Mouse (Mus musculus) hindbrain, embryonic 12.5 days (tissue): Measurements from ENCODE around the gene Ets1. TPM values are rescaled to one million over a fixed set of nuclear protein-coding genes. Genes with fewer than 3 reads are reported as not detected.

Experiments used
- ATAC-seq: fragments of 200-750 bp; cut with Nextera tagmentation; 2 replicates; pipeline ENCODE4 v1.8.0; 2017; ENCODE audit warnings: moderate TSS enrichment; ENCODE audit not compliant: low FRiP score
- H3K27ac ChIP-seq: fragments of 300-500 bp; sonication (generic); 2 replicates; pipeline ENCODE4 v1.5.1; 2016; ENCODE audit warnings: mild to moderate bottlenecking
- H3K27me3 ChIP-seq: fragments of 300-500 bp; sonication (generic); 2 replicates; pipeline ENCODE4 v1.6.1; 2016; ENCODE audit warnings: mild to moderate bottlenecking
- H3K36me3 ChIP-seq: fragments of 300-500 bp; sonication (generic); 2 replicates; pipeline ENCODE4 v1.6.1; 2016; ENCODE audit warnings: mild to moderate bottlenecking
- H3K4me1 ChIP-seq: fragments of 300-500 bp; sonication (generic); 2 replicates; pipeline ENCODE4 v1.6.1; 2016
- H3K4me2 ChIP-seq: fragments of 300-500 bp; sonication (generic); replicated peaks from 2 replicates; pipeline ENCODE4 v1.6.1; 2016; ENCODE audit warnings: mild to moderate bottlenecking
- H3K4me3 ChIP-seq: fragments of 300-500 bp; sonication (generic); 2 replicates; pipeline ENCODE4 v1.5.1; 2016; ENCODE audit warnings: mild to moderate bottlenecking
- H3K9ac ChIP-seq: fragments of 300-500 bp; sonication (generic); 2 replicates; pipeline ENCODE4 v1.6.1; 2016; ENCODE audit warnings: mild to moderate bottlenecking, moderate library complexity
- H3K9me3 ChIP-seq: fragments of 300-500 bp; sonication (generic); replicated peaks from 2 replicates; pipeline ENCODE4 v1.6.1; 2016; ENCODE audit warnings: mild to moderate bottlenecking
- WGBS: fragments of 180-500 bp; shearing (Covaris S2); methylation state at CpG from one replicate; pipeline ENCODE4 v1.1.7; 2016; 5-methylcytosine and 5-hydroxymethylcytosine counted together
- polyA plus RNA-seq: library from polyadenylated mRNA; unstranded; fragments of >200 nt; fragmentation: Nextera tagmentation; extraction: Ambion mirVana; gene quantifications from 2 replicates; pipeline ENCODE4 v1.2.1, GENCODE M21; 2016

Gene Ets1
- polyA plus RNA-seq, 1 experiment from 2014 or later = 35.7 TPM

DNA sequence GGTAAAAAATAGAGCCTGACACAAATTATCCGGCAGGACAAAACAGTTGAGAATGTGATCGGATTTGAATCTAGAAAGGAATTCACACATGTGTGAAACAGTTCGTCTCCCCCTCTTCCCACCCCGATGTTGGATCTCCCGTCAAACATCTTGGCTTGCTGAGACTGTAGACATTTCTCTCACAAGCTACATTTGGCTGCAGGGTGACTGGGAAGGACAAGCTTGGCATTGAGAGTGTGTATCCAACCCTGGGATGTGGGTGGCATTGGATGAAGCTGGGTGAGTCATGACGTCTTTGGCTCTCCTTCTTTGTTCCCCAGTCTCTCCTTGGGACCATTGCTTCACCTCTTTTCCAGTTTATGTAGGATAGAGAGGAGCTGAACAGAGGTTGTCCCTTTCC lies 16.4 kb upstream of the Ets1 start:
- no peaks in the 10 kb centered on the region for H3K9me3 ChIP-seq
- H3K4me1 ChIP-seq = no peaks in the 10 kb centered on the region
- WGBS = 87% methylated on average over 6 of the region's 6 CpGs
- H3K4me2 ChIP-seq = no peak overlapping the region
- H3K9ac ChIP-seq = no peak overlapping the region
- no peak overlapping the region for H3K4me3 ChIP-seq
- no peaks in the 10 kb centered on the region for H3K36me3 ChIP-seq
- H3K27me3 ChIP-seq = peaks cover 26% of the 10 kb centered on the region
- H3K27ac ChIP-seq = no peak overlapping the region
- no peak for ATAC-seq

- Histone ChIP-seq H3K4me2 (no peak overlapping the region), H3K27ac (no peak overlapping the region), H3K4me1 (no peaks in the 10 kb centered on the region), H3K9ac (no peak overlapping the region), H3K36me3 (no peaks in the 10 kb centered on the region), H3K4me3 (no peak overlapping the region), H3K9me3 (no peaks in the 10 kb centered on the region), H3K27me3 (peaks cover 20% of the 10 kb centered on the region)
- 94% methylated on average over 3 of the region's 3 CpGs for WGBS
- ATAC-seq = no peak
Observed at GRCm38 (mm10) chr9:32620446-32620845, 15.6 kb upstream of the Ets1 start.

DNA sequence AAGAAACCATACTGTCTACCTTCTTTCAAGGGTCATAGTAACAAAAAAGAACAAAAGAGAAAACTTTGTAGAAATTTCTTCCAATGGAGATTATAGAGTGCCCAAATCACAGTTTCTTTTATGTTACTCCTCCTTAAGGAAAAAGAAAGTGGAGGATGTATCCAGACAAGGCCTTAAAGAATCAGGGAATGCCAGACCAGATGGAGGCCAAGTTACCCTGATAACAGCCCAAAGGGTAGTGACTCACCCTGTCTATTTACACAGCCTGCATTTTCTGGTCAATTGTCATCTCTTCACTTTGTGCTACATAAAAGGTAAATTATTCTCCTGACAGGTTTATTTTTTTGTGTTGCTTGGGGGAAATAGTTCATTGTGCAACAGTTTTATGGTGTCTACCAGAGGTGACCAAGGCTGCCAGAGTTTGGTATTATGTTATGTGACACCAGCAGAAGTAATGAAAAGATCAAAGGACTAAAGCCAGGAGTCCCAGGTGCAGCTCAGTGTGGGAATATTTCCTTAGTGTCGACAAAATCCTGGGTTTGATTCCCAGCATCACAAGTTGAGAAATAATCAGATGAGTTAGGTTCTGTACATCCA lies 6.5 kb upstream of the Ets1 start:
- H3K4me2 ChIP-seq = no peak overlapping the region
- no peaks in the 10 kb centered on the region for H3K4me1 ChIP-seq
- no peak for ATAC-seq
- H3K27ac ChIP-seq = no peak overlapping the region
- H3K4me3 ChIP-seq = no peak overlapping the region
- H3K27me3 ChIP-seq = no peaks in the 10 kb centered on the region
- no peaks in the 10 kb centered on the region for H3K36me3 ChIP-seq
- WGBS = 70% methylated on average over 1 of the region's 1 CpGs
- no peak overlapping the region for H3K9ac ChIP-seq
- H3K9me3 ChIP-seq = no peaks in the 10 kb centered on the region

DNA sequence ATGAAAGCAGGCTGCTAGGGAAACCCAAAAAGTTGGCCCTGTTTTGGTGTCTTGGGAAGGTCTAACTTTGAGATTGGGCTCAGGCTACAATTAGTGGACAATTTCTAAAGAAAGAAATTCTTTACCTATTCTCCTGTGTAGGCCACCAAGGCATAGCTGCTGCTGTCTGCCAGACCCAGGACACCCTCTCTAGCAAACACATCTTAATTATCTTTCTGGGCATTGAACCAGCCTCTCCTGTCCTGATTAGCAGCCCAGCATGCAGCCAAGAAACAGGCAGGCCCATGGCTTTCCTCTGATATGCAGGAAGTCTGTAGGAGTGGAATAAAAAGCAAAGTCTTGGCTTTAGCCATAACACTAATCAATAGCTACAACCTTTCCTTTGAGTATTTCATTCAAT lies 4.7 kb upstream of the Ets1 start:
- Histone ChIP-seq H3K9ac (no peak overlapping the region), H3K27me3 (peaks cover 10% of the 10 kb centered on the region), H3K36me3 (no peaks in the 10 kb centered on the region), H3K4me2 (no peak overlapping the region), H3K4me3 (no peak overlapping the region), H3K4me1 (peaks cover 5% of the 10 kb centered on the region; the same call in 1 of the 2 replicates), H3K27ac (no peak overlapping the region), H3K9me3 (no peaks in the 10 kb centered on the region)
- no peak for ATAC-seq

DNA sequence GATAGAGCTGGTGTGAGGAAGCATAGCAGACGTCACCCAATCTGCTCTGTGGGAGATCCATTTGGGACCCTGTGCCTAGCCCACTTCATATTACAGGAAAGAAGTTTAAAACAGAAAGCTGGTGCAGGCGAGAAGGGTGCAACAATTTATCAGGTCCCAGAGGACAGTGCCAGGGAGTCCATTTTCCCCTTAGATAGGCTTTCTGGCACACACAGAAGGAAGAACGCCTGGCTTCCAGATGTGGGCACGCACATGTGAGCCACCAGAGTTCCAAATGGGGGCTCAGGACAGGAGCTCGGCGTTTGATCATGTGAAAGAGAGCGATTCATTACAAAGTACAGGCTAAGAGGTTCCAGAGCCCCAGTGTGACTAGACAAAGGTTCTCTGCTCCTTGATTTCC lies 3.8 kb upstream of the Ets1 start:
- Histone ChIP-seq H3K27ac (no peak overlapping the region), H3K4me1 (peaks cover 7% of the 10 kb centered on the region; the same call in 1 of the 2 replicates), H3K9me3 (no peaks in the 10 kb centered on the region), H3K4me2 (no peak overlapping the region), H3K9ac (no peak overlapping the region), H3K27me3 (peaks cover 18% of the 10 kb centered on the region), H3K36me3 (no peaks in the 10 kb centered on the region), H3K4me3 (no peak overlapping the region)
- no peak for ATAC-seq
- WGBS = 70% methylated on average over 7 of the region's 7 CpGs

DNA sequence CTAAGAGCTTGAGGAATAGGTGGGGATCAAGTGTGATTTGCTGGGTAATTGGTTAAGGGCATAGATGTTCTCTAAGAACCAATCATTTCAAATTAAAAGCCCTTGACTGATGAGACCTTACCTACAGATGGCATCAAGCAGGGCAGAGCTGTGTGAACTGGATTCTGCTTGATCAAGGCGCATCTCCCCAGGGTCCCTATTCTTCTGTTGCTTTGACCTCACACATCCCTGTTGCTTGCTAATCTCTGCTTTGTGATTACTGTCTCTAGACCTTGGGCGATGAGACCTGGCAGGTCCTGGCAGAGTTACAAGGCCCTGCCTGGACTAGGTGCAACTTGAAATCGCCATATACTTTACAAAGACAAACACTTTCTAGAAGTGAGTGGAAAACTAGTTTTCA lies 9.0 kb downstream of the Ets1 start:
- H3K27me3 ChIP-seq = peaks cover 26% of the 10 kb centered on the region
- no peak overlapping the region for H3K27ac ChIP-seq
- peaks cover 3% of the 10 kb centered on the region; the same call in 1 of the 2 replicates for H3K4me1 ChIP-seq
- 37% methylated on average over 3 of the region's 3 CpGs for WGBS
- no peaks in the 10 kb centered on the region for H3K36me3 ChIP-seq
- no peak for ATAC-seq
- H3K9ac ChIP-seq = no peak overlapping the region
- no peaks in the 10 kb centered on the region for H3K9me3 ChIP-seq
- H3K4me2 ChIP-seq = no peak overlapping the region
- H3K4me3 ChIP-seq = no peak overlapping the region

DNA sequence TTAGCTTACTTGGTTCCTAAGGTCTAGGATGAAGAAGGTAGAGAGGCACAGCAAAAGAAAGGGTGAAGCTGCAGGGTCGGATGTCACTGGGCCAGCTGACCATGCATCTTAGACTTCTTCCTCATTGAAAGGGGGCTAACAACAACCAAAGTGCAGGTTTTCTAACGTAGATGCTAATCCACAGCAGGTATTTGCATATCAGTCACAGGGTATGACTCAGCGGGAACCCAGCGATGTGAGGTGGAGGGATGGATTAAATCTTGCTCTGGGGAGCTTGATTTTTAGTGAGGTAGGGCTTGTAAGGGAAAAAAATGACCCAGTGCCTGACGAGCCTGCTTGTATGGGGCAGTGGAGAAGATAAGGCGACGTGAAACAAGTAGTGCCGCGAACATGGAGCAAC lies 9.5 kb downstream of the Ets1 start:
- Histone ChIP-seq H3K27ac (no peak overlapping the region), H3K9ac (no peak overlapping the region), H3K36me3 (no peaks in the 10 kb centered on the region), H3K4me2 (no peak overlapping the region), H3K27me3 (peaks cover 26% of the 10 kb centered on the region), H3K9me3 (no peaks in the 10 kb centered on the region), H3K4me3 (no peak overlapping the region), H3K4me1 (peaks cover 3% of the 10 kb centered on the region; the same call in 1 of the 2 replicates)
- WGBS = 14% methylated on average over 9 of the region's 9 CpGs
- ATAC-seq = no peak

GRCm38 (mm10) chr9:32646539-32647258 lies 10.7 kb downstream of the Ets1 start:
- Histone ChIP-seq H3K9ac (no peak overlapping the region), H3K9me3 (no peaks in the 10 kb centered on the region), H3K4me3 (no peak overlapping the region), H3K36me3 (no peaks in the 10 kb centered on the region), H3K27ac (no peak overlapping the region), H3K27me3 (peaks cover 26% of the 10 kb centered on the region), H3K4me1 (peaks cover 3% of the 10 kb centered on the region; the same call in 1 of the 2 replicates), H3K4me2 (peak overlapping the region; percentile 14; the same call in 1 of the 2 replicates)
- ATAC-seq = no peak
- 46% methylated on average over 11 of the region's 11 CpGs for WGBS

- Histone ChIP-seq H3K27ac (no peak overlapping the region), H3K27me3 (peaks cover 26% of the 10 kb centered on the region), H3K4me1 (peaks cover 3% of the 10 kb centered on the region; the same call in 1 of the 2 replicates), H3K4me2 (no peak overlapping the region), H3K9me3 (no peaks in the 10 kb centered on the region), H3K4me3 (no peak overlapping the region), H3K9ac (no peak overlapping the region), H3K36me3 (no peaks in the 10 kb centered on the region)
- WGBS = 87% methylated on average over 7 of the region's 7 CpGs
- ATAC-seq = no peak
Observed at GRCm38 (mm10) chr9:32647506-32648250, 11.7 kb downstream of the Ets1 start.

DNA sequence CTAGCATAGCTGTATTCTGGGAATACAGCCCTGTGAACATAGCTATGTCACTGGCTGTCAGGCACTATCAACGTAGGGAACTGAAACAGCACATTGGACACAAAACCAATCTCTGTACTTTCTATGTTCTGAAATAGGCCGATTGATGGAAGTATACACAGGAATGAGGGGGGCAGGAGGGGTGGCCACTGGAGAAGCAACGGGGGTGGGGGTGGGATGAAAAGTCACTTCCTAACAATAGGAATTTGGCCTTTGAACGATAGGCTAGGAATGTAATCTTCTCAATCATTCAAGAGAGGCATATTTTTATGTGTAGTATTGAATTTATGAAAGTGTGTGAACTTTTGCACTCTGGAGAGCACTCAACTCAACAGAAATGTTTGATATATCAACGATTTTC lies 12.3 kb downstream of the Ets1 start:
- Histone ChIP-seq H3K4me2 (no peak overlapping the region), H3K27me3 (peaks cover 26% of the 10 kb centered on the region), H3K36me3 (no peaks in the 10 kb centered on the region), H3K4me3 (no peak overlapping the region), H3K4me1 (peaks cover 3% of the 10 kb centered on the region; the same call in 1 of the 2 replicates), H3K9me3 (no peaks in the 10 kb centered on the region), H3K27ac (no peak overlapping the region), H3K9ac (no peak overlapping the region)
- 78% methylated on average over 5 of the region's 5 CpGs for WGBS
- ATAC-seq = no peak

DNA sequence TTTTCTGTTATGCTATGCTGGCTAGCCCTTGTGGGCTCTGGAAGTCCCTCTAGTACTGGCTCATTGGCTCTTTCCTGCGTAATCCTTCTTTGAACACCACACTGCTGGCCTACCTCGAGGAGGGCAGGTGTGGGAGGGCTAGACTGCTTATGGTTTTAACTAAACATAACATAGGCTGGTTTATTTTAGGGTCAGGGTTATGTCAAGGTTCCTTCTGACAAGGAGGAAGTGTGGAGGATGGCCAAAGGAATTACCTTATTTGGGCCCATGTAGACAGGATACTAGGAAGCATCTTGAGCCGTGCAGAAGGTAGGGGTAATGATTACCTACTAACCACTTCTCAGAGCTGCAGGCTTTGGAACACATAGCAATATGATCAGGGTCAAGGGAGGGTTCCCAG lies 14.7 kb downstream of the Ets1 start:
- ATAC-seq = no peak
- H3K9me3 ChIP-seq = no peaks in the 10 kb centered on the region
- no peak overlapping the region for H3K27ac ChIP-seq
- no peak overlapping the region for H3K4me2 ChIP-seq
- no peak overlapping the region for H3K4me3 ChIP-seq
- no peak overlapping the region for H3K9ac ChIP-seq
- peaks cover 3% of the 10 kb centered on the region; the same call in 1 of the 2 replicates for H3K4me1 ChIP-seq
- no peaks in the 10 kb centered on the region for H3K36me3 ChIP-seq
- WGBS = 80% methylated on average over 3 of the region's 3 CpGs
- peaks cover 17% of the 10 kb centered on the region for H3K27me3 ChIP-seq

DNA sequence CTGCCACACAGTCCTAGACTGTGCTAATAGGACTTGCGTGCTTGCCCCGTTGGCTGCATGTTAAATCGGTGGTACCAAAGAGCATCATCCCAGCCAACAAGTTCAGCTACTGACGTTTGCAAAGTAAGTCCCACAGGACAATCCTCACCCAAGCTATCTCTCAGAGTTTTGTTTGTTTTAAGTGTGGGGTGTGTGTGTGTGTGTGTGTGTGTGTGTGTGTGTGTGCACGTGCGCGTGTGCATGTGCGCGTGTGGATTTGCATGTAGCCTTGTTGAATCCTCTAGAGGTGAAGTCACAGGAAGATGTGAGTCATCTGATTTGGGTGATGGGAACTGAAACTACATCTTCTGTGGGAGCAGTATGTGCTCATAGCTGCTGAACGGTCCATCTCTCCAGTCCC lies 16.1 kb downstream of the Ets1 start:
- WGBS = 91% methylated on average over 10 of the region's 10 CpGs
- Histone ChIP-seq H3K27ac (no peak overlapping the region), H3K36me3 (no peaks in the 10 kb centered on the region), H3K9me3 (no peaks in the 10 kb centered on the region), H3K4me1 (no peaks in the 10 kb centered on the region), H3K4me3 (no peak overlapping the region), H3K4me2 (no peak overlapping the region), H3K9ac (no peak overlapping the region), H3K27me3 (peaks cover 4% of the 10 kb centered on the region; the same call in 1 of the 2 replicates)
- no peak for ATAC-seq
